Mouse (Mus musculus) cerebellum, adult 9-10 months (tissue): Measurements from ENCODE around the gene Eed.
A peak's percentile ranks its signal among the peaks of the same experiment; 100 is the strongest.

ENCODE experiments used
- DNase-seq: peaks from one replicate; pipeline ENCODE4 v3.0.0; 2022

Gene Eed

DNA sequence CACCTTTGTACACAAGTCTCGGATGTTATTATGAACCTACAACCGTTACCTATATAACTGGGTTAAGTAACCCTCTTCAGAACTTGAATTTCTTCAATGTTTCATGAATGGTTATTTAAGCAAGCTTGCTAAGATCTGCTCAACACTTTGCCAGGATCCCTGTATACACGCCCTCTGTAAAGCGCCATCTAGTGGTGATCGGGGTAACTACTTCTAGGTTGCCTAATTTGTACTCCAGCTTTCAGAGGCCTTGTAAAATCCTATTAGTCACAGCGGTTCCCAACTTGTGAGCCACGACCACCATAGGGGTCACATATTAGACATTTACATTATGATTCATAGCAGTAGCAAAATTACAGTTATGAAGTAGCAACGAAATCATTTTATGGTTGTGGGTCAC, 72.8 kb downstream of the Eed start:
- DNase-seq = peak; percentile 76
